10 mouse cellular contexts compared by ENCODE assay signal in genomic region chr8:88633343-88633765, GRCm38 (mm10). TPM values are rescaled to one million over a fixed set of nuclear protein-coding genes. Genes with fewer than 3 reads are reported as not detected.
DNase-seq lines count a peak whose midpoint lies in the region; ATAC-seq and TF ChIP-seq lines count a peak whose summit lies in the region.
"Had no signal": no experiment of that assay in that cellular context is flagged by ENCODE, and none has a peak within 500 bp of the region (broad histone marks: within the 10 kb centered on the region; RNA-seq: fewer than 3 reads in every experiment).

No protein-coding gene starts in this region.

- no peak for ATAC-seq in forebrain, embryonic 15.5 days (replicated peaks)

- H3K79me2 ChIP-seq in CH12.LX (replicated peaks; ENCODE audit: control insufficient read depth, extremely low read depth, insufficient read depth, poor library complexity, severe bottlenecking): peaks cover 65% of the 10 kb centered on the region

- peak overlapping the region; percentile 67 to 93 (median 84) for H3K4me3 ChIP-seq in CH12.LX (replicated peaks in 1 of 3; ENCODE audit: low read depth in 2 of 3, low read length in 2 of 3, poor library complexity in 1 of 3)
- H3K4me3 ChIP-seq in forebrain, embryonic 15.5 days: no peak overlapping the region

- dilution Hi-C loops in CH12.LX (cut with MboI; ENCODE audit: extremely low pct_ligation_motif_present, extremely low pct_unique_long_range_greater_than_20kb, low sequenced_read_pairs): no loop called here

- no peak for TF ChIP-seq CTCF in CH12.LX (conservative IDR thresholded peaks at IDR 0.05 in 1 of 2, IDR thresholded peaks at IDR 0.05 in 1 of 2; ENCODE audit: low read depth in 2 of 2, low read length in 2 of 2)

- peak overlapping the region; percentile 93 for H3K4me2 ChIP-seq in CH12.LX (ENCODE audit: insufficient read depth, low read depth, poor library complexity, severe bottlenecking)
- H3K4me2 ChIP-seq in forebrain, embryonic 15.5 days (replicated peaks): no peak overlapping the region
- H3K4me2 ChIP-seq: midbrain, embryonic 11.5 days had no signal

- peak; percentile 13 for DNase-seq in gastrocnemius, postnatal 25 days
- no peak for DNase-seq in gastrocnemius, postnatal 36 days
- peak; percentile 83 for DNase-seq in CH12.LX (ENCODE audit: extremely low read depth)
- DNase-seq in heart, postnatal 25 days (ENCODE audit: low spot score): peak; percentile 46
- DNase-seq in lung, postnatal 36 days: peak; percentile 74
- no peak for DNase-seq in cerebellum, adult 9-10 months
- DNase-seq in cerebellum, postnatal 36 days: no peak
- DNase-seq: layer of hippocampus, postnatal 36 days had no signal

- intact Hi-C loops in gastrocnemius, postnatal 36 days (cut with DNase I): no loop called here
- intact Hi-C loops in heart, postnatal 25 days (cut with DNase I): loop anchor here (5.0 kb wide), 1 partner anchor 64 kb away; the partner anchor contains the start of gene Cyld

- peaks cover 13% of the 10 kb centered on the region for H3K9me3 ChIP-seq in CH12.LX (replicated peaks; ENCODE audit: low read length)
- H3K9me3 ChIP-seq in forebrain, embryonic 15.5 days: no peaks in the 10 kb centered on the region

- in situ Hi-C loops in CH12.LX (cut with MboI; ENCODE audit: low pct_ligation_motif_present, low pct_unique_long_range_greater_than_20kb, low sequenced_read_pairs): no loop called here

- H3K36me3 ChIP-seq in CH12.LX (replicated peaks in 1 of 2; ENCODE audit: control insufficient read depth in 1 of 2, insufficient read depth in 1 of 2, low read length in 1 of 2): peaks cover 51 to 56% of the 10 kb centered on the region in 2 experiments
- H3K36me3 ChIP-seq in forebrain, embryonic 15.5 days: no peaks in the 10 kb centered on the region

- peak; percentile 27; the same call in 1 of the 2 replicates for TF ChIP-seq EP300 in CH12.LX (IDR thresholded peaks at IDR 0.05; ENCODE audit: low read length)

- peak overlapping the region; percentile 92 for H3K27ac ChIP-seq in CH12.LX (ENCODE audit: insufficient read depth, low read depth)
- H3K27ac ChIP-seq in forebrain, embryonic 15.5 days (replicated peaks): no peak overlapping the region

- WGBS in forebrain, embryonic 15.5 days: 85% methylated on average over 7 of the region's 7 CpGs

- peaks cover 30 to 69% of the 10 kb centered on the region in 2 experiments for H3K4me1 ChIP-seq in CH12.LX (ENCODE audit: control insufficient read depth in 1 of 2, insufficient read depth in 2 of 2)
- H3K4me1 ChIP-seq in forebrain, embryonic 15.5 days: peaks cover 4% of the 10 kb centered on the region

- TF ChIP-seq POLR2A in CH12.LX (IDR thresholded peaks at IDR 0.05; ENCODE audit: low read depth, low read length): peak; percentile 54

- TF ChIP-seq RAD21 in CH12.LX (IDR thresholded peaks at IDR 0.05; ENCODE audit: low read depth, low read length): no peak; the same call in 1 of the 2 replicates

- no peaks in the 10 kb centered on the region for H3K27me3 ChIP-seq in CH12.LX (replicated peaks)
- no peaks in the 10 kb centered on the region for H3K27me3 ChIP-seq in forebrain, embryonic 15.5 days

- peak overlapping the region; percentile 96 for H3K9ac ChIP-seq in CH12.LX (ENCODE audit: insufficient read depth, low read depth)
- no peak overlapping the region for H3K9ac ChIP-seq in forebrain, embryonic 15.5 days (replicated peaks)

TF ChIP-seq in CH12.LX, 34 proteins besides CTCF, POLR2A, EP300 and RAD21:
- TF ChIP-seq TBP (conservative IDR thresholded peaks at IDR 0.05; ENCODE audit: low read depth, low read length) (no peak), MAZ (IDR thresholded peaks at IDR 0.05; ENCODE audit: low read depth, low read length) (no peak), MAX (IDR thresholded peaks at IDR 0.05; ENCODE audit: low read length) (peak; percentile 46; the same call in 1 of the 2 replicates), NELFE (IDR thresholded peaks at IDR 0.05; ENCODE audit: low read depth, low read length) (0 out of 2 replicates have a peak, but pooled peaks have one; percentile 48), KAT2A (IDR thresholded peaks at IDR 0.05; ENCODE audit: insufficient replicate concordance, low read length) (0 out of 2 replicates have a peak, but pooled peaks have one; percentile 20), POLR2AphosphoS2 (IDR thresholded peaks at IDR 0.05; ENCODE audit: low read depth, low read length) (peak; percentile 82), PAX5 (IDR thresholded peaks at IDR 0.05; ENCODE audit: low read length) (no peak), MEF2A (IDR thresholded peaks at IDR 0.05; ENCODE audit: borderline replicate concordance, low read depth, low read length) (0 out of 2 replicates have a peak, but pooled peaks have one; percentile 50), ZMIZ1 (IDR thresholded peaks at IDR 0.05; ENCODE audit: low read depth, low read length) (no peak; the same call in 1 of the 2 replicates), IRF4 (IDR thresholded peaks at IDR 0.05; ENCODE audit: low read depth, low read length) (peak; percentile 42), TCF12 (IDR thresholded peaks at IDR 0.05; ENCODE audit: low read depth, low read length) (peak; percentile 45; the same call in 1 of the 2 replicates), JUND (conservative IDR thresholded peaks at IDR 0.05; ENCODE audit: low read depth, low read length) (peak; percentile 80), GABPA (IDR thresholded peaks at IDR 0.05; ENCODE audit: insufficient replicate concordance, low read depth, low read length) (no peak), SIN3A (IDR thresholded peaks at IDR 0.05; ENCODE audit: low read length) (peak; percentile 85), SMC3 (IDR thresholded peaks at IDR 0.05; ENCODE audit: low read depth, low read length) (0 out of 2 replicates have a peak, but pooled peaks have one; percentile 14), E2F4 (IDR thresholded peaks at IDR 0.05; ENCODE audit: insufficient replicate concordance, low read depth, low read length) (no peak), RCOR1 (conservative IDR thresholded peaks at IDR 0.05; ENCODE audit: low read depth, low read length) (peak; percentile 57; the same call in 1 of the 2 replicates), BHLHE40 (IDR thresholded peaks at IDR 0.05; ENCODE audit: low read depth, low read length) (peak; percentile 76), USF1 (IDR thresholded peaks at IDR 0.05; ENCODE audit: low read depth, low read length) (peak; percentile 30), UBTF (IDR thresholded peaks at IDR 0.05; ENCODE audit: low read depth, low read length) (no peak), ETS1 (conservative IDR thresholded peaks at IDR 0.05; ENCODE audit: low read depth, low read length) (peak; percentile 72; the same call in 1 of the 2 replicates), ZKSCAN1 (IDR thresholded peaks at IDR 0.05; ENCODE audit: borderline replicate concordance, low read depth, low read length) (no peak), USF2 (conservative IDR thresholded peaks at IDR 0.05; ENCODE audit: low read depth, low read length) (no peak; the same call in 1 of the 2 replicates), JUN (IDR thresholded peaks at IDR 0.05; ENCODE audit: insufficient read depth, low read depth, low read length) (peak; percentile 70), ELF1 (IDR thresholded peaks at IDR 0.05; ENCODE audit: low read depth, low read length) (peak; percentile 42; the same call in 1 of the 2 replicates), CHD2 (IDR thresholded peaks at IDR 0.05; ENCODE audit: low read length) (no peak), MXI1 (IDR thresholded peaks at IDR 0.05; ENCODE audit: low read depth, low read length) (peak; percentile 58), NRF1 (IDR thresholded peaks at IDR 0.05; ENCODE audit: low read depth, low read length) (no peak; the same call in 1 of the 2 replicates), MYC (IDR thresholded peaks at IDR 0.05; ENCODE audit: low read depth, low read length) (0 out of 2 replicates have a peak, but pooled peaks have one; percentile 39), ZNF384 (IDR thresholded peaks at IDR 0.05; ENCODE audit: low read depth, low read length) (no peak), HCFC1 (IDR thresholded peaks at IDR 0.05; ENCODE audit: low read depth, low read length) (peak; percentile 36; the same call in 1 of the 2 replicates), CHD1 (IDR thresholded peaks at IDR 0.05; ENCODE audit: low read depth, low read length) (no peak; the same call in 1 of the 2 replicates), ZC3H11A (IDR thresholded peaks at IDR 0.05; ENCODE audit: low read depth, low read length) (no peak), MAFK (IDR thresholded peaks at IDR 0.05; ENCODE audit: insufficient replicate concordance, low read length) (no peak)

RNA-seq across cellular contexts. Expression of gene Snx20, which starts 2.6 kb away (rescaled TPM):
- total RNA-seq in gastrocnemius, postnatal 25 days (2021): under 1 TPM; 0.18 to 0.38 TPM
- under 1 TPM; 0.37 to 0.43 TPM for total RNA-seq in gastrocnemius, postnatal 36 days (2021)
- 112 and 117 TPM in 2 replicates for total RNA-seq in CH12.LX (2012; rRNA removed)
- total RNA-seq in CH12.LX (2014; rRNA removed): 69.1 and 69.9 TPM in 2 replicates
- polyA plus RNA-seq in CH12.LX (2012; ENCODE audit: insufficient read length, low read depth): 93.1 and 105 TPM in 2 replicates
- 1 to 10 TPM; 1.3 to 1.9 TPM for total RNA-seq in heart, postnatal 25 days (2021)
- 0.81 and 1.2 TPM in 2 replicates for polyA plus RNA-seq in forebrain, embryonic 15.5 days (2015; fragmentation: Nextera tagmentation; extraction: Ambion mirVana)

RNA-seq across cellular contexts. Expression of gene Nod2, which starts 13.8 kb away (rescaled TPM):
- under 1 TPM; 0.28 to 0.54 TPM for total RNA-seq in gastrocnemius, postnatal 25 days (2021)
- under 1 TPM; 0.25 to 0.36 TPM for total RNA-seq in gastrocnemius, postnatal 36 days (2021)
- 10.9 and 11.7 TPM in 2 replicates for total RNA-seq in CH12.LX (2012; rRNA removed)
- total RNA-seq in CH12.LX (2014; rRNA removed): 3.5 and 4.3 TPM in 2 replicates
- 7.5 and 7.7 TPM in 2 replicates for polyA plus RNA-seq in CH12.LX (2012; ENCODE audit: insufficient read length, low read depth)
- 1 to 10 TPM; 1.2 to 1.3 TPM for total RNA-seq in heart, postnatal 25 days (2021)
- 0.15 and 0.20 TPM in 2 replicates for polyA plus RNA-seq in forebrain, embryonic 15.5 days (2015; fragmentation: Nextera tagmentation; extraction: Ambion mirVana)

Comparison
In these comparisons a context has a peak if more than half of its experiments do, and no peak if none do; other contexts are left out.
1. DNase-seq: peak in gastrocnemius, postnatal 25 days (single experiment), CH12.LX (single experiment), heart, postnatal 25 days (single experiment) and lung, postnatal 36 days (single experiment); none in gastrocnemius, postnatal 36 days (0 of 2), cerebellum, adult 9-10 months (single experiment) and cerebellum, postnatal 36 days (0 of 2).
2. RNA of gene Snx20, which starts 2.6 kb away (total RNA-seq): 69.1 to 117 TPM in CH12.LX; 1.3 to 1.9 TPM in heart, postnatal 25 days, 0.37 to 0.43 TPM in gastrocnemius, postnatal 36 days and 0.18 to 0.38 TPM in gastrocnemius, postnatal 25 days; every median in the first group is over 10 times any median in the second.